Mouse (Mus musculus) testis, adult 2 months (tissue): ENCODE data around the gene Kifap3.

Source experiments
- CTCF ChIP-seq: fragments of 200-500 bp; IDR thresholded peaks from 2 replicates; pipeline ENCODE4 v1.5.1; 2012; ENCODE audit warnings: low read depth, mild to moderate bottlenecking, inconsistent platforms, low read length, moderate library complexity; ENCODE audit not compliant: control insufficient read depth, insufficient read depth, insufficient replicate concordance
- POLR2A ChIP-seq: fragments of 200-500 bp; IDR thresholded peaks from 2 replicates; pipeline ENCODE4 v1.6.1; 2012; ENCODE audit warnings: low read depth, mild to moderate bottlenecking, inconsistent platforms, low read length, moderate library complexity; ENCODE audit not compliant: control insufficient read depth

- no peak for TF ChIP-seq CTCF
- no peak for TF ChIP-seq POLR2A
These were observed 27.9 kb upstream of the Kifap3 start for GRCm38 (mm10) chr1:163751360-163751992.
